Mouse (Mus musculus) left cerebral cortex, adult 2 months (tissue): ENCODE measurements around the gene Hilpda. TPM values are rescaled to one million over a fixed set of nuclear protein-coding genes. Genes with fewer than 3 reads are reported as not detected.
A peak's percentile ranks its signal among the peaks of the same experiment; 100 is the strongest.

Experiments
- DNase-seq, 2 experiments: peaks; one replicate each; pipeline ENCODE4 v3.0.0; 2021 to 2022; ENCODE audit warnings: low spot score in 2 of 2, mixed read lengths in 1 of 2; ENCODE audit errors: extremely low spot score in 1 of 2
- H3K27ac ChIP-seq: fragments of 200-600 bp; 2 replicates; pipeline ENCODE4 v1.8.1; 2022
- H3K4me3 ChIP-seq: fragments of 200-600 bp; 2 replicates; pipeline ENCODE4 v1.8.1; 2022
- CTCF ChIP-seq: fragments of 200-600 bp; IDR thresholded peaks from 2 replicates; pipeline ENCODE4 v1.8.1; 2022; ENCODE audit warnings: antibody characterized with exemption, mild to moderate bottlenecking, moderate library complexity
- intact Hi-C: fragments of 180-260 bp; cut with DNase I; formaldehyde crosslinking; loops from one replicate; pipeline ENCODE4 v1.15.1; 2025
- total RNA-seq, 2 experiments: library from RNA; stranded (reverse); gene quantifications; 2 replicates each; pipeline ENCODE4 v1.2.3; 2021

The Hilpda gene
- total RNA-seq, 2 experiments from 2014 or later = 8.0 to 9.1 TPM

DNA sequence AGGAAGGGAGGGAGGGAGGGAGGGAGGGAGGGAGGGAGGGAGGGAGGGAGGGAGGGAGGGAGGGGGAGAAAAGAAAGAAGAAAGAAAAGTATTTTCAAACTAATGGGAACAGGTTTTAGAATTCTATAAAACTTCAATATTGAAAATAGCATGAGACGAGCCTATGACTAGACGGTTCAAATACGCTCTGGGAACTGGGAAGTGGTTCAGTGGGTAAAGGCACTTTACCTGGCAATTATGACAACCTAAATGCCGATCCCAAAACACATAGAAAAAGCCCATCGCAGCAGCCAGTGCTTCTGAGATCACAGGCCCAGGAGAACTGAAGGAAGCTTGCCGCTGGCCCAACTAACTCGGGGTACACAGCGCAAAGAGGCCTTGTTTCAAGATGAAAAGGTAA lies 7.0 kb downstream of the Hilpda start, which contains the start of gene Fam71f2:
TSS of gene Fam71f2 (plus strand) at position 301 of the 400 bp plus-strand sequence.
- Histone ChIP-seq H3K27ac (no peak within 1 kb of the TSS), H3K4me3 (no peak within 1 kb of the TSS)
- intact Hi-C loops = loop anchor here (1.0 to 2.0 kb wide), 2 partner anchors 74 to 108 kb away; no protein-coding TSS in a partner anchor
- DNase-seq = no peak
- TF ChIP-seq CTCF = no peak

DNA sequence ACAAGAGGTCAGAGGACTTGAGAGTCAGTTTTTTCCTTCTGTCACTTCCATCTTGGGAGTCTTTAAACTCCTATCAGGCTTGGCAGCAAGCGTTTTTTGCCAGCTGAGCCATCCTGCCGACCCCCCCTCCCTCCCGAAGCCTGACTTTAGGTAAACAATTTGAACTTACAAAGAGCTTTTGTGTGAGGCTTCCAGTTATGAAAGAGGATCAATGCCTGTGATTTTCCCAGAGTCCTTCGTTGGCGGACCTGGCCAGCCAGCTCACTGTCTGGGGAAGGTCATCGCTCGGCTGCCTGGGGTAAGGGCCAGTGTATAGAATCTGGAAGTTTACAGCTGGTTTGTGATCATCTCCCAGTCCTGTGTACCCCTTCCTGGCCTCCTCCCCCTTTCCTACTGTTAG lies 8.4 kb downstream of the Hilpda start:
- intact Hi-C loops = no loop called here
- no peak for TF ChIP-seq CTCF
- Histone ChIP-seq H3K4me3 (no peak overlapping the region), H3K27ac (no peak overlapping the region)
- DNase-seq = no peak

DNA sequence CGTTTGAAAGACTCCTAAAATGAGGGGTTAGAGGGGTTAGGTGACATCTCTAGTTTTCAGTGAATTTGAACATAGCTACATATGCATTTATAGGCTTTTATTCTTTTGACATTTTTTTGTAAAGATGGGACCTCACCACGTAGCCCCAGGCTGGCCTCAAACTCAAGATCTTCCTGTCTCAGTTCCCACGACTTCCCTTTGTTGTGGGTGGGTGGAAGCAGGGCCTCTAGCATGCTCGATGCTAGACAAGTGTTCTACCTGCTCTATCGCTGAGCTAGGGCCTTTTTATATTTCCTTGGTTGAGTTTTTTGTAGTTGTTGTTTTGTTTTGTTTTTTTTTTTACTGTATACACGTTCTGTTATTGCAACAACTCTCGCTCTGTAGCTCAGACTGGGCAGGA lies 14.6 kb downstream of the Hilpda start:
- no peak for TF ChIP-seq CTCF
- intact Hi-C loops = no loop called here
- Histone ChIP-seq H3K4me3 (no peak overlapping the region), H3K27ac (no peak overlapping the region)
- DNase-seq = no peak

DNA sequence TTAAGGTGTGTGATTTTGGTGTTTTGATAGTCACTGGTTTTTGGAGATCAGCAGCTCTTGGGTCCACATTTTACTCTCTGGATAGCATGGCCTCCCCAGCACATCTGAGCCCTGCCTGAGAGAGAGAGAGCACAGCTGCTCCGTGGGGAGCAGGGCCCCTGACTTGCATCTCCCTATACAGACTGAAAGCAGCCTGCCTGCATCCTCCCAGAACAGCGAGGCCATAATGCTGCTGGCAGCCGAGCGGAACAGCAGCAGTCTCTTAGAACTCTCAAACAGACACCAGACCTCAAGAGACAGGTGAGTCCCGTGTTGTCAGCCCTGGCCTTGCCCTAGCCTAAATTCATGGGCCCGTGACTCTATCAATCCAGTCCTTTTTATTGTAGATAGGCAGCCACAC lies 15.2 kb downstream of the Hilpda start:
- TF ChIP-seq CTCF = no peak
- Histone ChIP-seq H3K4me3 (no peak overlapping the region), H3K27ac (no peak overlapping the region)
- no peak for DNase-seq
- intact Hi-C loops = no loop called here

DNA sequence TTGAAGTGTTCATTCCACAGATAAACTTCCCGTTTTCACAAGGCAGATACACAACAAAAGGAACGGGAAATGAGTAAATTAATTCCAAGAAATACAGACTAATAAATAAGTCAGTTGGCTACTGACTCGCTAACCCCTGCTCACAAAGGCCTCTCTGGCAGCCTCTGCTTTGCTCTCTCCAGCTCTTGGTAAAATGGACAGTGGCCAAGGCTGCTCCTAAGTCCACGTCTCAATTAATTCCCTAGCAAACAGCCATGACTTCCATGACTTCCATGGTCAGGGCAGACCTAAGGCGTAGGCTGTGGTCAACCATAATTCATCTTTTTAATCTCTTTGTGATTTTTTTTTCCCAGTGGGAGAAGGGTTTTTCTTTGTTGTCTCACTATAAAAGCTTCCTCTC lies 15.7 kb downstream of the Hilpda start:
- DNase-seq = no peak
- H3K4me3 ChIP-seq = no peak overlapping the region
- TF ChIP-seq CTCF = no peak
- no peak overlapping the region for H3K27ac ChIP-seq
- intact Hi-C loops = no loop called here

DNA sequence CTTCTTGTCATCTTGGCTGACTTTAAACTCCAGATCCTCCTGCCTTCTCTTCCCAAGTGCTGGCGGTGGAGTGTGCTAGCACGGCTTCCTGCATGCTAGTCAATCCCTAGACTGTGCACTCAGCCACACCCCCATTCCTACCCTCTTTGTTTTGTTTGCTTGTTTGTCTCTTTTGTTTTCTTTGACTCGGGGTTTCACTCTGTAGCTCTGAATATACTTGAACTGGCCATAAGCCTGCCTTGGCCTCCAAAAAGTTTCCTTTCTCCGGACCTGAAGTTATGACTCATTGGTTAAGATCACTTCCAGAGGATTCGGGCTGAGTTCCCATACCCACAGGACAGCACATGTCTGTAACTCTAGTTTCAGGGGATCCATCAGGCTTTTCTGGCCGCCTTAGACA lies 16.4 kb downstream of the Hilpda start:
- H3K27ac ChIP-seq = no peak overlapping the region
- intact Hi-C loops = no loop called here
- no peak for TF ChIP-seq CTCF
- no peak overlapping the region for H3K4me3 ChIP-seq
- DNase-seq = no peak

DNA sequence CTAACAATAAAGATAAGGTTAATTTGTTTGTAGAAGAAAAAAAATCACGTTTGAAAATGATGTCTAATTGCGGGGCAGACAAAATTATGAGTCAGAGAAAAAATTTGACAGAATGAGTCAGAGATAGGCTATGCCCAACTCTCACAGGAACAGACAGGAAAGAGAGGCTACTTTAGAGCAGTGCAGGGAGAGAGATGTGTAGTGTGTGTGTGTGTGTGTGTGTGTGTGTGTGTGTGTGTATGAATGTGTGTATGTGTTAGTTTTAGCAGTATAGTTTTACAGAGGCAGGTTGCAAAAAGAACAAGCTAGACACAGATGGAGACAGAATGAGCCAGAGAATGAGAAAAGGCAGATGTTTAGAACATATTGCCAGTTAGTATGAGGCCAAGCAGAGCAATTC lies 26.8 kb downstream of the Hilpda start:
- intact Hi-C loops = no loop called here
- Histone ChIP-seq H3K27ac (no peak overlapping the region), H3K4me3 (no peak overlapping the region)
- DNase-seq = no peak
- TF ChIP-seq CTCF = no peak

DNA sequence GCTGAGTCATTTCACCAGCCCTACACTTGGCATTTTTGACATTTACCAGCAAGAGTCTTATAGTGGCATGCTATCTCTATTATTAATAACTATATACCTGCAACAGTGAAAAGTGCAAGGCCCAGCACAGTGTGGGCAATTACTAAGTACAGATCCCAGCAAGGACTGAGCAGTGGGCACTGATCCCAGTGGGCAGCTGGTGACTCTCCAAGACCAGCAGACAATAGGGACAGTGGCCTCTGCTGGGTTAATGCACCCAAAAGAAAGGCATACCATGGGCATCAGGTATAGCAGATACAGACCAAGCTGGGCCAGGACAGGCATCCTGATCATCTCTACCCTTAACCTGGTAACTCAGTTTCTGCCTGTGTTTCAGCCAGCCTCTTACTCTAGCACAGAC lies 31.0 kb downstream of the Hilpda start:
- DNase-seq = no peak
- TF ChIP-seq CTCF = no peak
- Histone ChIP-seq H3K27ac (no peak overlapping the region), H3K4me3 (no peak overlapping the region)
- intact Hi-C loops = no loop called here

DNA sequence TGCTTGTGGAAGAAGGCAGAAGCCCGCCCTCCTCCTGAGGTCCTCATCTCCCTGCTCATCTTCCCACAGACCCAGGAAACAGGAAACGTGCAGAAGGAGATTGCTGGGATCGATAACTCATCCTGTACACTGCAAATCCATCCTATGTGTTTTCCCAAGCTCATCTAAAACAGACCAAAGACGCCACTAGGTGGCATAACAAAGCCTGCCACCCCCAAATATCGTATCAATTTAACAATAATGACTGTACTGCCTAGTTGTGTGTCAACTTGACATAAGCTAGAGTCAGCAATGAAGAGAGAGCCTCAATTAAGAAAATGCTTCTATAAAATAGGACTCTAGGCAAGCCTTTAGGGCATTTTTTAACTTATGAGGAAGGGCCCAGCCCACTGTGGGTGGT lies 31.4 kb downstream of the Hilpda start:
- Histone ChIP-seq H3K27ac (no peak overlapping the region), H3K4me3 (no peak overlapping the region)
- peak; percentile 34 for TF ChIP-seq CTCF
- intact Hi-C loops = no loop called here
- no peak for DNase-seq

DNA sequence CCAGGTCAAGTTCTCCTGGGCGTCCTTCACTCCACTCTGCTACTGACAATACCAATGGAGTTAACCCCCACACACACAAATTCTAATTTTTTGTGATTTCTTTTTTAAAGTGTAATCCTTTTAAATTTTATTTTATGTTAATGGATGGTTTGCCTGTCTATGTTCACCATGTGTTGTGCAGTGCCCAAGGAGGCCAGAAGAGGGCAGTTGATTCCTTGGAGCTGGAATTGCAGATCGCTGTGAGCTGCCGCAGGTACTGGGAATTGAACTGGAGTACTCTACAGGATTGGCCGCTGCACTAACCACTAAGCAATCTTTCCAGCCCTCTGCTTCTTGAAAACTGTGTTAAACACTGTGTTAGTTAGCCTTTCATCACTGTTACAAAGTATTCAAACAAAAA lies 33.2 kb downstream of the Hilpda start:
- no peak for TF ChIP-seq CTCF
- no peak overlapping the region for H3K27ac ChIP-seq
- no peak overlapping the region for H3K4me3 ChIP-seq
- no peak for DNase-seq
- intact Hi-C loops = no loop called here

DNA sequence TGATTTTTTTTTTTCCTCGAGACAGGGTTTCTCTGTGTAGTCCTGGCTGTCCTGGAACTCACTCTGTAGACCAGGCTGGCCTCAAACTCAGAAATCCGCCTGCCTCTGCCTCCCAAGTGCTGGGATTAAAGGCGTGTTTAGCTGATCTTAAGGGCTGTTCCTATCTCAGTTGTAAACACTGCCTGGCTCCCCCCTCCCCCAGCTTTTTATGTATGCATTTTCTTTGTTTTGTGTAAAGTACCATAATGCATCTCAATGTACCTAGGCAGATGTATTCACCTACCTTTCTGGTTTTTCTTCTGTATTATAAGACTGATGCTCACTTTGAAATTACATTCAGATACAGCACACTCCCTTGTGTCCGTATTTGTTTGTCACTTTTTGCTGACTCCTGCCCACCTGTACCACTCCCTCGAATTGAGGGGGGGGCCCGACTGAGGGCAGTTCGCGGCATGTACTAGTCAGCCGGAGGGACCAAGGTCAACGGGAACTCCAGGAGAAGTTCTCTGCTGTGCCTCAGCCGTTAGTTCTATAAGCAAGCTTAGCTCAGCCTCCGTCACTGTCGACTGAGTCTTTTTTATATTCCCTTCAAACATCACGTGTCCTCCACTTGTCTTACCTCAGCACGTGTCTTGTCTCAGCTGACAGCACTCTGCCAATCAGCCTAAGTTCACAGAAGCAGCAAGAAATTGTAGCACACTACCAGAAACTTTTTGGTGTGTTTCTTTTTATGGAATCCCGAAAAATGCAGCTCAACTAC lies 36.7 kb downstream of the Hilpda start:
- intact Hi-C loops = no loop called here
- no peak overlapping the region for H3K27ac ChIP-seq
- TF ChIP-seq CTCF = no peak

DNA sequence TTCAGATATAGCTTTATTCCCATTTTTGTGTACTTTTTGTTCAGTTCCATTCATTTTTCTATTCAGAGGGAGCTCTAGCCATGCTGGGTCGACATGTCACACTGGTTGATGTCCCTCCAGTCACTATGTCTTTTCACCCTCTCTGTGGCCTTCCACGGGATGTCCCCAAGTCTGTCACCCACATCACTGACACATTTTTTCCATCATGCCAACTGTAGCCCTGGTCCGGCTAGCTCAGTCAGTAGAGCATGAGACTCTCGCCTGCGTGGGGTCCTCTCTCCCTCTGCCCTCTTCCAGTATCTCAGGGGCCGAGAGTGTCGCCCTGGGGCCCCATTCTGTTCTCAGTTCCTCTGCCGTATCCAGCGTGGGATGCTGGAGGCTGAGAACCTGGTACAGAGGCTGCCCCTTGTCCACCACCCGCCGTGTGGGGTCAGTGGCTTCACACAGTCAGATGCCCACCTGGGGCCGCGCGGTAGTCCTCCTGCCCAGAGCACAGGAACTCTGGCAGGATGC lies 41.5 kb downstream of the Hilpda start:
- TF ChIP-seq CTCF = no peak
- DNase-seq = no peak
- no peak overlapping the region for H3K4me3 ChIP-seq
- intact Hi-C loops = no loop called here
- no peak overlapping the region for H3K27ac ChIP-seq

More for the DNA sequence above, 36.7 kb downstream of the Hilpda start:
- DNase-seq = no peak
- no peak overlapping the region for H3K4me3 ChIP-seq

DNA sequence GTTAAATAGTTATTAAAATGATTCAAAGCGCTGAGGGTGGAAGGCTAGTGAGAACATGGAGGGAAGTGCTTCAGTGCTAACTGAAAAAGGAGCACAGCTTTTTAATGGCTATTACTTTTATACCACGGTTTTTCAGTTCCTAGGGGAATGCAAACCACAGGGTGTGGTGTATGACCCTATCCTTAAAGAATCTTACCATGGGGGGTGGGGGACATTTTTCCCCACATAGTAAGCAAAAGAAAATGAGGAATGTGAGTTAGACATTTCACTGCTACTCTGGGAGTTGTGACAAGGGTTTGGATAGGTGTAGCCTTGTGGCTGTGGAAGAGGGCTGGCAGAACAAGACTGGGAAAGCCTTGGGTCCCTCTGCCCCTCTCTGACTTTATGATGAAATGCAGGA lies 45.0 kb downstream of the Hilpda start:
- Histone ChIP-seq H3K27ac (no peak overlapping the region), H3K4me3 (no peak overlapping the region)
- intact Hi-C loops = no loop called here
- no peak for TF ChIP-seq CTCF
- DNase-seq = no peak
